Mouse (Mus musculus): ENCODE measurements around the gene Rasgrp1. TPM values are rescaled to one million over a fixed set of nuclear protein-coding genes. Genes with fewer than 3 reads are reported as not detected.
A peak's percentile ranks its signal among the peaks of the same experiment; 100 is the strongest.

Gene Rasgrp1
- polyA plus RNA-seq, 1 experiment from 2014 or later: 2.3 TPM

- no peak overlapping the region for H3K4me3 ChIP-seq (ENCODE audit: low read depth, low read length)
- no peaks in the 10 kb centered on the region for H3K9me3 ChIP-seq (ENCODE audit: control insufficient read depth, low read depth, low read length)
- H3K36me3 ChIP-seq (ENCODE audit: control insufficient read depth, insufficient read depth, low read length): no peaks in the 10 kb centered on the region
- no peak overlapping the region for H3K9ac ChIP-seq (replicated peaks; ENCODE audit: low read depth, low read length)
- no peaks in the 10 kb centered on the region for H3K27me3 ChIP-seq (ENCODE audit: control insufficient read depth, insufficient read depth, low read length)
- H3K4me1 ChIP-seq (ENCODE audit: control insufficient read depth, insufficient read depth, low read length): no peaks in the 10 kb centered on the region
- no peak for ATAC-seq (ENCODE audit: insufficient number of reproducible peaks, insufficient read depth, low FRiP score, low read depth)
- no peak overlapping the region for H3K27ac ChIP-seq (ENCODE audit: low read length)
- WGBS: 52% methylated on average over 2 of the region's 2 CpGs
- no peak overlapping the region for H3K4me2 ChIP-seq (replicated peaks; ENCODE audit: low read depth, low read length)
These were observed 31.6 kb upstream of the Rasgrp1 start for GRCm38 (mm10) chr2:117374293-117374830.

- H3K9ac ChIP-seq (replicated peaks; ENCODE audit: low read depth, low read length): no peak overlapping the region
- H3K27ac ChIP-seq (ENCODE audit: low read length): no peak overlapping the region
- no peak for ATAC-seq (ENCODE audit: insufficient number of reproducible peaks, insufficient read depth, low FRiP score, low read depth)
- H3K4me3 ChIP-seq (ENCODE audit: low read depth, low read length): no peak overlapping the region
- H3K36me3 ChIP-seq (ENCODE audit: control insufficient read depth, insufficient read depth, low read length): no peaks in the 10 kb centered on the region
- H3K27me3 ChIP-seq (ENCODE audit: control insufficient read depth, insufficient read depth, low read length): no peaks in the 10 kb centered on the region
- no peak overlapping the region for H3K4me2 ChIP-seq (replicated peaks; ENCODE audit: low read depth, low read length)
- 93% methylated on average over 1 of the region's 1 CpGs for whole genome bisulfite sequencing
- no peaks in the 10 kb centered on the region for H3K4me1 ChIP-seq (ENCODE audit: control insufficient read depth, insufficient read depth, low read length)
- no peaks in the 10 kb centered on the region for H3K9me3 ChIP-seq (ENCODE audit: control insufficient read depth, low read depth, low read length)
These were observed 28.9 kb upstream of the Rasgrp1 start for GRCm38 (mm10) chr2:117371706-117372105.

GRCm38 (mm10) chr2:117366478-117366877 is 23.7 kb upstream of the Rasgrp1 start:
- Histone ChIP-seq H3K36me3 (ENCODE audit: control insufficient read depth, insufficient read depth, low read length) (no peaks in the 10 kb centered on the region), H3K4me2 (replicated peaks; ENCODE audit: low read depth, low read length) (no peak overlapping the region), H3K27me3 (ENCODE audit: control insufficient read depth, insufficient read depth, low read length) (no peaks in the 10 kb centered on the region), H3K4me3 (ENCODE audit: low read depth, low read length) (no peak overlapping the region), H3K27ac (ENCODE audit: low read length) (no peak overlapping the region), H3K9me3 (ENCODE audit: control insufficient read depth, low read depth, low read length) (no peaks in the 10 kb centered on the region), H3K4me1 (ENCODE audit: control insufficient read depth, insufficient read depth, low read length) (no peaks in the 10 kb centered on the region), H3K9ac (replicated peaks; ENCODE audit: low read depth, low read length) (no peak overlapping the region)
- 77% methylated on average over 3 of the region's 3 CpGs for WGBS
- no peak for ATAC-seq (ENCODE audit: insufficient number of reproducible peaks, insufficient read depth, low FRiP score, low read depth)

GRCm38 (mm10) chr2:117364056-117364455 is 21.3 kb upstream of the Rasgrp1 start:
- Histone ChIP-seq H3K27ac (ENCODE audit: low read length) (no peak overlapping the region), H3K9me3 (ENCODE audit: control insufficient read depth, low read depth, low read length) (no peaks in the 10 kb centered on the region), H3K4me1 (ENCODE audit: control insufficient read depth, insufficient read depth, low read length) (no peaks in the 10 kb centered on the region), H3K9ac (replicated peaks; ENCODE audit: low read depth, low read length) (no peak overlapping the region), H3K4me2 (replicated peaks; ENCODE audit: low read depth, low read length) (no peak overlapping the region), H3K4me3 (ENCODE audit: low read depth, low read length) (no peak overlapping the region), H3K27me3 (ENCODE audit: control insufficient read depth, insufficient read depth, low read length) (no peaks in the 10 kb centered on the region), H3K36me3 (ENCODE audit: control insufficient read depth, insufficient read depth, low read length) (no peaks in the 10 kb centered on the region)
- WGBS: 86% methylated on average over 2 of the region's 2 CpGs
- no peak for ATAC-seq (ENCODE audit: insufficient number of reproducible peaks, insufficient read depth, low FRiP score, low read depth)

- no peaks in the 10 kb centered on the region for H3K27me3 ChIP-seq (ENCODE audit: control insufficient read depth, insufficient read depth, low read length)
- no peak for ATAC-seq (ENCODE audit: insufficient number of reproducible peaks, insufficient read depth, low FRiP score, low read depth)
- no peak overlapping the region for H3K9ac ChIP-seq (replicated peaks; ENCODE audit: low read depth, low read length)
- H3K4me1 ChIP-seq (ENCODE audit: control insufficient read depth, insufficient read depth, low read length): no peaks in the 10 kb centered on the region
- H3K36me3 ChIP-seq (ENCODE audit: control insufficient read depth, insufficient read depth, low read length): no peaks in the 10 kb centered on the region
- H3K4me2 ChIP-seq (replicated peaks; ENCODE audit: low read depth, low read length): no peak overlapping the region
- H3K9me3 ChIP-seq (ENCODE audit: control insufficient read depth, low read depth, low read length): no peaks in the 10 kb centered on the region
- no peak overlapping the region for H3K27ac ChIP-seq (ENCODE audit: low read length)
- H3K4me3 ChIP-seq (ENCODE audit: low read depth, low read length): no peak overlapping the region
These were observed 15.1 kb upstream of the Rasgrp1 start for GRCm38 (mm10) chr2:117357939-117358338.

GRCm38 (mm10) chr2:117352305-117353123 is 9.7 kb upstream of the Rasgrp1 start:
- no peak for ATAC-seq (ENCODE audit: insufficient number of reproducible peaks, insufficient read depth, low FRiP score, low read depth)
- no peaks in the 10 kb centered on the region for H3K4me1 ChIP-seq (ENCODE audit: control insufficient read depth, insufficient read depth, low read length)
- no peaks in the 10 kb centered on the region for H3K36me3 ChIP-seq (ENCODE audit: control insufficient read depth, insufficient read depth, low read length)
- H3K9me3 ChIP-seq (ENCODE audit: control insufficient read depth, low read depth, low read length): no peaks in the 10 kb centered on the region
- H3K27me3 ChIP-seq (ENCODE audit: control insufficient read depth, insufficient read depth, low read length): no peaks in the 10 kb centered on the region
- H3K4me2 ChIP-seq (replicated peaks; ENCODE audit: low read depth, low read length): no peak overlapping the region
- H3K4me3 ChIP-seq (ENCODE audit: low read depth, low read length): no peak overlapping the region
- H3K27ac ChIP-seq (ENCODE audit: low read length): no peak overlapping the region
- H3K9ac ChIP-seq (replicated peaks; ENCODE audit: low read depth, low read length): no peak overlapping the region
- WGBS: 82% methylated on average over 9 of the region's 9 CpGs

GRCm38 (mm10) chr2:117350138-117350537 is 7.3 kb upstream of the Rasgrp1 start:
- Histone ChIP-seq H3K27me3 (ENCODE audit: control insufficient read depth, insufficient read depth, low read length) (no peaks in the 10 kb centered on the region), H3K27ac (ENCODE audit: low read length) (no peak overlapping the region), H3K4me2 (replicated peaks; ENCODE audit: low read depth, low read length) (no peak overlapping the region), H3K9me3 (ENCODE audit: control insufficient read depth, low read depth, low read length) (no peaks in the 10 kb centered on the region), H3K4me3 (ENCODE audit: low read depth, low read length) (no peak overlapping the region), H3K9ac (replicated peaks; ENCODE audit: low read depth, low read length) (no peak overlapping the region), H3K36me3 (ENCODE audit: control insufficient read depth, insufficient read depth, low read length) (no peaks in the 10 kb centered on the region), H3K4me1 (ENCODE audit: control insufficient read depth, insufficient read depth, low read length) (no peaks in the 10 kb centered on the region)
- WGBS: 46% methylated on average over 6 of the region's 6 CpGs
- no peak for ATAC-seq (ENCODE audit: insufficient number of reproducible peaks, insufficient read depth, low FRiP score, low read depth)

GRCm38 (mm10) chr2:117343240-117343624 is 431 bp upstream of the Rasgrp1 start:
- WGBS: 28% methylated on average over 7 of the region's 7 CpGs
- Histone ChIP-seq H3K4me1 (ENCODE audit: control insufficient read depth, insufficient read depth, low read length) (peaks cover 12% of the 10 kb centered on the region), H3K9me3 (ENCODE audit: control insufficient read depth, low read depth, low read length) (no peaks in the 10 kb centered on the region), H3K27me3 (ENCODE audit: control insufficient read depth, insufficient read depth, low read length) (no peaks in the 10 kb centered on the region), H3K36me3 (ENCODE audit: control insufficient read depth, insufficient read depth, low read length) (no peaks in the 10 kb centered on the region), H3K27ac (ENCODE audit: low read length) (no peak overlapping the region), H3K4me3 (ENCODE audit: low read depth, low read length) (peak overlapping the region; percentile 39), H3K4me2 (replicated peaks; ENCODE audit: low read depth, low read length) (peak overlapping the region; percentile 84), H3K9ac (replicated peaks; ENCODE audit: low read depth, low read length) (no peak overlapping the region)
- peak; percentile 82 for ATAC-seq (ENCODE audit: insufficient number of reproducible peaks, insufficient read depth, low FRiP score, low read depth)
